Mouse (Mus musculus) CH12.LX (cell line): ENCODE measurements around the gene Macrod2. TPM values are rescaled to one million over a fixed set of nuclear protein-coding genes. Genes with fewer than 3 reads are reported as not detected.

ENCODE experiments used
- DNase-seq: peaks from one replicate; pipeline ENCODE4 v3.0.0-alpha.2; 2013; ENCODE audit errors: extremely low read depth
- H3K27ac ChIP-seq: 2 replicates; pipeline ENCODE4 v1.5.1; 2012; ENCODE audit warnings: low read depth, mild to moderate bottlenecking, control low read depth, moderate library complexity; ENCODE audit not compliant: insufficient read depth
- H3K27me3 ChIP-seq: replicated peaks from 2 replicates; pipeline ENCODE3; 2012; ENCODE audit warnings: inconsistent platforms
- H3K36me3 ChIP-seq, 2 experiments: replicated peaks in 1 of 2; 2 replicates each; pipeline versions ENCODE3 to v1.6.1; 2012; ENCODE audit warnings: inconsistent platforms in 1 of 2, low read length in 1 of 2, mild to moderate bottlenecking in 1 of 2, mixed read lengths in 1 of 2, moderate library complexity in 1 of 2; ENCODE audit not compliant: control insufficient read depth in 1 of 2, insufficient read depth in 1 of 2
- H3K4me1 ChIP-seq, 2 experiments: 2 replicates each; pipeline ENCODE4 v1.6.1; 2012; ENCODE audit warnings: inconsistent platforms in 1 of 2, moderate library complexity in 1 of 2; ENCODE audit not compliant: insufficient read depth in 2 of 2, control insufficient read depth in 1 of 2
- H3K4me2 ChIP-seq: 2 replicates; pipeline ENCODE4 v1.6.1; 2012; ENCODE audit warnings: low read depth, mild to moderate bottlenecking, control low read depth; ENCODE audit not compliant: poor library complexity, insufficient read depth, severe bottlenecking
- H3K4me3 ChIP-seq, 3 experiments: fragments of 150-350 bp in 1 of 3; sonication (generic) in 1 of 3; replicated peaks in 1 of 3; 2 replicates each; pipeline versions ENCODE3 to v1.5.1; 2011 to 2012; ENCODE audit warnings: low read depth in 2 of 3, low read length in 2 of 3, mild to moderate bottlenecking in 2 of 3, moderate library complexity in 2 of 3, control low read depth in 1 of 3, improper control_type of control experiment in 1 of 3, inconsistent platforms in 1 of 3, mixed read lengths in 1 of 3; ENCODE audit not compliant: poor library complexity in 1 of 3
- H3K79me2 ChIP-seq: replicated peaks from 2 replicates; pipeline ENCODE4 v1.6.1; 2012; ENCODE audit warnings: mild to moderate bottlenecking, moderate library complexity; ENCODE audit not compliant: control insufficient read depth, poor library complexity, insufficient read depth, severe bottlenecking; ENCODE audit errors: extremely low read depth
- H3K9ac ChIP-seq: 2 replicates; pipeline ENCODE4 v1.6.1; 2012; ENCODE audit warnings: low read depth, mild to moderate bottlenecking, control low read depth, moderate library complexity; ENCODE audit not compliant: insufficient read depth
- H3K9me3 ChIP-seq: replicated peaks from 2 replicates; pipeline ENCODE3; 2012; ENCODE audit warnings: low read length, inconsistent platforms, mixed read lengths
- BHLHE40 ChIP-seq: IDR thresholded peaks from 2 replicates; pipeline ENCODE4 v1.6.1; 2011; ENCODE audit warnings: mild to moderate bottlenecking, low read depth, low read length, improper control_type of control experiment
- CHD1 ChIP-seq: IDR thresholded peaks from 2 replicates; pipeline ENCODE4 v1.6.1; 2012; ENCODE audit warnings: low read depth, low read length, improper control_type of control experiment, inconsistent platforms
- CHD2 ChIP-seq: IDR thresholded peaks from 2 replicates; pipeline ENCODE4 v1.6.1; 2011; ENCODE audit warnings: low read length, improper control_type of control experiment
- CTCF ChIP-seq, 2 experiments: IDR thresholded peaks in 1 of 2; conservative IDR thresholded peaks in 1 of 2; 2 replicates each; pipeline ENCODE4 v1.5.1; 2011 to 2012; ENCODE audit warnings: low read depth in 2 of 2, low read length in 2 of 2, improper control_type of control experiment in 1 of 2, inconsistent platforms in 1 of 2, mild to moderate bottlenecking in 1 of 2, moderate library complexity in 1 of 2
- E2F4 ChIP-seq: IDR thresholded peaks from 2 replicates; pipeline ENCODE4 v1.6.1; 2011; ENCODE audit warnings: low read depth, low read length, improper control_type of control experiment; ENCODE audit not compliant: insufficient replicate concordance
- ELF1 ChIP-seq: IDR thresholded peaks from 2 replicates; pipeline ENCODE4 v1.6.1; 2014; ENCODE audit warnings: low read depth, mild to moderate bottlenecking, inconsistent platforms, low read length, improper control_type of control experiment
- ETS1 ChIP-seq: conservative IDR thresholded peaks from 2 replicates; pipeline ENCODE4 v1.6.1; 2012; ENCODE audit warnings: low read depth, mild to moderate bottlenecking, inconsistent platforms, low read length, improper control_type of control experiment, moderate library complexity
- GABPA ChIP-seq: IDR thresholded peaks from 2 replicates; pipeline ENCODE4 v1.6.1; 2012; ENCODE audit warnings: low read depth, low read length, improper control_type of control experiment, inconsistent platforms; ENCODE audit not compliant: insufficient replicate concordance
- HCFC1 ChIP-seq: IDR thresholded peaks from 2 replicates; pipeline ENCODE4 v1.6.1; 2012; ENCODE audit warnings: low read depth, mild to moderate bottlenecking, inconsistent platforms, low read length, improper control_type of control experiment
- JUND ChIP-seq: conservative IDR thresholded peaks from 2 replicates; pipeline ENCODE4 v1.6.1; 2011; ENCODE audit warnings: low read depth, low read length, improper control_type of control experiment
- MAFK ChIP-seq: IDR thresholded peaks from 2 replicates; pipeline ENCODE4 v1.6.1; 2011; ENCODE audit warnings: low read length, improper control_type of control experiment; ENCODE audit not compliant: insufficient replicate concordance
- MAX ChIP-seq: IDR thresholded peaks from 2 replicates; pipeline ENCODE4 v1.6.1; 2011; ENCODE audit warnings: low read length, improper control_type of control experiment
- RAD21 ChIP-seq: IDR thresholded peaks from 2 replicates; pipeline ENCODE4 v1.6.1; 2011; ENCODE audit warnings: low read depth, mild to moderate bottlenecking, low read length, improper control_type of control experiment, moderate library complexity
- TBP ChIP-seq: conservative IDR thresholded peaks from 2 replicates; pipeline ENCODE4 v1.6.1; 2011; ENCODE audit warnings: low read depth, low read length, improper control_type of control experiment
- TCF12 ChIP-seq: IDR thresholded peaks from 2 replicates; pipeline ENCODE4 v1.6.1; 2014; ENCODE audit warnings: low read depth, mild to moderate bottlenecking, inconsistent platforms, low read length, improper control_type of control experiment
- UBTF ChIP-seq: IDR thresholded peaks from 2 replicates; pipeline ENCODE4 v1.6.1; 2012; ENCODE audit warnings: low read depth, mild to moderate bottlenecking, inconsistent platforms, low read length, improper control_type of control experiment, moderate library complexity
- USF1 ChIP-seq: IDR thresholded peaks from 2 replicates; pipeline ENCODE4 v1.6.1; 2014; ENCODE audit warnings: low read depth, mild to moderate bottlenecking, inconsistent platforms, low read length, improper control_type of control experiment
- USF2 ChIP-seq: conservative IDR thresholded peaks from 2 replicates; pipeline ENCODE4 v1.6.1; 2011; ENCODE audit warnings: low read depth, low read length, improper control_type of control experiment
- ZC3H11A ChIP-seq: IDR thresholded peaks from 2 replicates; pipeline ENCODE4 v1.6.1; 2012; ENCODE audit warnings: low read depth, mild to moderate bottlenecking, inconsistent platforms, low read length, improper control_type of control experiment
- dilution Hi-C: fragments of 300-500 bp; cut with MboI; formaldehyde crosslinking; loops from 2 replicates; pipeline ENCODE4 v1.14.3; 2020; ENCODE audit warnings: low sequenced_read_pairs; ENCODE audit not compliant: extremely low pct_unique_long_range_greater_than_20kb, extremely low pct_ligation_motif_present
- in situ Hi-C: fragments of 300-500 bp; cut with MboI; formaldehyde crosslinking; loops from 3 replicates; pipeline ENCODE4 v1.14.3; 2019; ENCODE audit warnings: low sequenced_read_pairs, low pct_ligation_motif_present, low pct_unique_long_range_greater_than_20kb, mixed read lengths
- polyA plus RNA-seq: library from polyadenylated mRNA; unstranded; fragments of >175 nt; gene quantifications from 2 replicates; pipeline ENCODE4 v1.2.1, GENCODE M21; 2012; ENCODE audit warnings: low read depth; ENCODE audit not compliant: insufficient read length
- total RNA-seq, 2 experiments: library from RNA; depleted of rRNA; stranded (reverse); fragments of 300-350 nt in 1 of 2; fragments of >200 nt in 1 of 2; gene quantifications; 2 replicates each; pipeline ENCODE4 v1.2.3; 2012 to 2014

Macrod2 gene
- total and polyA plus RNA-seq, 3 experiments, result not detected

DNA sequence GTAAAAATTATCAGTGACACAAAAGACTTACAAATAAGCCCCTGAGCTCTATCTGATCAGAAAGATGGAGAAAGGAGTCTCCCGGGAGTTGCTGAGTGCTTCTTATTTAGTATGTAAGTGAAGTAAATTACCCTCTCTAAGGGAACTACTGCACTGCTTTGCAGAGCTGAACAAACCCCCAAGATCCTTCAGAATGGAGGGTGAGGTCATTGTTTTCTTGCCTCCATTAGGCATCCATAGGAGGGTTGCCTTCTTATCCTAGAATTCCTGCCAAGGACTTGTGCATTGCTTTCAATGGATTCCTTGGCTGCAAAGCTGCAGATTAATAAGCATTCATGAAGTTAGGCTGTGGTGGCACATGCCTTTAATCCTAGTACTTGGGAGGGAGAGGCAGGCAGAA is 470.5 kb downstream of the Macrod2 start:
- DNase-seq, result no peak
- Histone ChIP-seq H3K9me3 (peaks cover 50% of the 10 kb centered on the region), H3K4me3 (no peak overlapping the region), H3K79me2 (no peaks in the 10 kb centered on the region), H3K4me1 (no peaks in the 10 kb centered on the region), H3K9ac (no peak overlapping the region), H3K27ac (no peak overlapping the region), H3K27me3 (no peaks in the 10 kb centered on the region), H3K36me3 (no peaks in the 10 kb centered on the region), H3K4me2 (no peak overlapping the region)
- TF ChIP-seq ETS1, result no peak
- in situ Hi-C loops (no loop called here), dilution Hi-C loops (no loop called here)

DNA sequence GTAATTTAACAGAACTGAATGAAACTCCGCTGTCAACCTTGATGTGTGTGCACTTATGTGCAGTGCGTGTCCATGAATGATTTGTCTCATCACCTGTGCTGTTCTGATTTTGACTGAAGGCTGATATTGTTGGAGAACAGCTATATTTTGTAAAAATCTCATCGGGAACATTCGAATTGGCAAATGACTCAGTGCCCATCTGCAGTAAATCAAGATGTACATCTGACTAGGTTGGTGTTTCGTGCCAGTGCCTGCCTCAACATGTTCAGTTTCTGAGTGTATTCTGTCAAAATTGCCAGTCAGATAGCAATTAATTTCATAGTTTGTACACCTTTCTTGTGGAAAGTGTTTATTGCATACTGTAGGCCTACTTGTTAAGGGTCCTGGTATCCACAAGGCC is 472.0 kb downstream of the Macrod2 start:
- no peak overlapping the region for H3K4me3 ChIP-seq
- H3K27me3 ChIP-seq, result no peaks in the 10 kb centered on the region
- H3K4me2 ChIP-seq, result no peak overlapping the region
- dilution Hi-C loops, result no loop called here
- peaks cover 51% of the 10 kb centered on the region for H3K9me3 ChIP-seq
- H3K27ac ChIP-seq, result no peak overlapping the region
- no peaks in the 10 kb centered on the region for H3K36me3 ChIP-seq
- H3K4me1 ChIP-seq, result no peaks in the 10 kb centered on the region
- DNase-seq, result no peak
- no peaks in the 10 kb centered on the region for H3K79me2 ChIP-seq
- in situ Hi-C loops, result no loop called here
- TF ChIP-seq CTCF (conservative IDR thresholded peaks at IDR 0.05 in 1 of 2, IDR thresholded peaks at IDR 0.05 in 1 of 2; ENCODE audit: low read depth in 2 of 2, low read length in 2 of 2) (no peak), USF2 (no peak), E2F4 (no peak), CHD1 (no peak), HCFC1 (no peak), UBTF (no peak), BHLHE40 (no peak), RAD21 (no peak), ZC3H11A (no peak), CHD2 (no peak), JUND (no peak), USF1 (no peak), TBP (no peak), MAX (no peak), TCF12 (no peak), MAFK (no peak), ELF1 (no peak), ETS1 (no peak), GABPA (no peak)
- no peak overlapping the region for H3K9ac ChIP-seq
